Mouse (Mus musculus): ENCODE measurements around the gene Nanos3.

DNA sequence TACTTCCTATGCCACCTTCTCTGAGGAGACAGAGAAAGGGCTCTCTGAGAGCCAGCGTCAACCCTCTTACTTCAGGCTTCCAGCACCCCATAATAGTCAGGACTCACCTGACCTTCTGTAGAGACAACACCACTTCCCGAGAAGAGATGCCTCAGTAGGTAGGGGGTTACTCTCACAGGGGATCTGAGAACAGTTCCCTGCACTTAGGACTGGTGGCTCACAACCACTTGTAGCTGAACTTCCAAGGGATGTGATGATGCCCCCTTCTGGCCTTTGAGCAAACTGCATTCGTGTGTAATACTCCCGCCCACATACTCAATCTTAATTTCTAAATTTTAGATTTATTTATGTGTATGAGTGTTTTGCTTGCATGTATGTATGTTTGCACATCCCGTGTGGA is 8.5 kb upstream of the Nanos3 start:
- TF ChIP-seq CTCF (IDR thresholded peaks at IDR 0.05) (peak; percentile 69), EP300 (IDR thresholded peaks at IDR 0.05) (no peak)
